Mouse (Mus musculus): ENCODE results near the gene Cuedc2.

- TF ChIP-seq CTCF (IDR thresholded peaks at IDR 0.05; ENCODE audit: extremely low read depth, insufficient read depth, low read length) (no peak), POLR2A (IDR thresholded peaks at IDR 0.05; ENCODE audit: extremely low read depth, insufficient read depth, low read length) (no peak)
Observed at GRCm38 (mm10) chr19:46363294-46364009, 24.9 kb upstream of the Cuedc2 start.
